Mouse (Mus musculus): ENCODE measurements around the gene Grid1.

DNA sequence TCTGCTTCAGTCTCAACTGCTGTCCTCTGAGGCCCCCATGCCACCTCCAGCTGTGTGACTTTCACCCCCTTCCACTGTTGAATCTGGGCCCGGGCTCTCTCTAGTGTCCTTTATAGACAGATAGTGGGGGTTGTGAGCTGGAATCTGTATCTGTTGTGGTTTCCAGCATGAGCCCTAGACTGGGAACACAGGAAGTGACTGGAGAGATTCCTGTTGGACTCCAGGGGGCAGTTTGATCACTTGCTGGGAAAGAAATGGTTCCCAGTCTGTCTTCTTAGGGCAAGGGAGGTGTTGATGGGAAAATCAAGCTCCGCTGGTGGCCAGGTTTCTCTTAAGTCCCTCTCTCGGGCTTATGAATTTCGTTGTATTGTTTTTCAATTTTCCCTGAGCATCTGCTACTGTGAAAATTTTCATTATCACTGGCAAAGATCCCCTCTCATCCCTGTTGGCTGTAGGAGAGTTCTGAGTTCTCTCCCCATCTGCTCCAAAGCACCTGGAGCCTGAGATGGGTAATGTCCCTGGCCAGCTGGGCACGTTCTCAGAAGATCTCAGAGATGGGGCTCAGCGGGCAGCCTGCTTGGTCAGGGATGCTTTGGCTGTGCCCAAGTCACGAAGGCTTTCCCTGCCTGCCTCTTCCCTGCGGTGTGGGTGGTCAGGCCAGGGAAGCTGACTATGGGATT, 110.3 kb downstream of the Grid1 start:
- TF ChIP-seq POLR2A (IDR thresholded peaks at IDR 0.05; ENCODE audit: insufficient read depth, low read length) (no peak), CTCF (IDR thresholded peaks at IDR 0.05; ENCODE audit: low read depth, low read length) (no peak), EP300 (IDR thresholded peaks at IDR 0.05; ENCODE audit: insufficient read depth, low read depth, low read length) (no peak)
